Mouse (Mus musculus) brain, embryonic 14.5 days (tissue): ENCODE data around the gene Arhgap44.

Source experiments
- CTCF ChIP-seq: fragments of 200-500 bp; IDR thresholded peaks from 2 replicates; pipeline ENCODE4 v1.5.1; 2012; ENCODE audit warnings: inconsistent platforms, mild to moderate bottlenecking, moderate library complexity, borderline replicate concordance; ENCODE audit not compliant: insufficient read depth, insufficient read length; ENCODE audit errors: extremely low read depth
- POLR2A ChIP-seq: fragments of 200-500 bp; IDR thresholded peaks from 2 replicates; pipeline ENCODE4 v1.6.1; 2012; ENCODE audit warnings: mild to moderate bottlenecking, inconsistent platforms, borderline replicate concordance; ENCODE audit not compliant: poor library complexity, insufficient read depth, insufficient read length, severe bottlenecking; ENCODE audit errors: extremely low read depth

DNA sequence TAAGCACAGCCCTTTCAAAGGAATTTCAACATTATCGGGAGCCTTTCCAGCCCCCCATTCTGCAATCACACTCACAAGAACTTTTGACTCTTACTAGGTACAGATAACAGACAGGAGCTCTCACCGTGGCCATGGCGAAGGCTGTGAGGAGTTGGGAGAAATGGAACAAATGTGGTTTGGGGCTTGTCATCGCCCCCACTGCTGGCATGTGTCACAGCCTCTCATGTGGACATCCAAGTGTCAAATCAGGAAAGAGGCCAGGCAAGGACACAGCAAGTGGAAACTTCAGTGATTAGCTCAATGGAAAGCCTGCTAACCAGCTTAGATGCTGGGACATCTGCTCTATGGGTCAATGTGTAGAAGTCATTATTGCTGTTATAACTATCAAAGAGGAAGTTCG lies 42.5 kb upstream of the Arhgap44 start:
- no peak for TF ChIP-seq CTCF
- no peak for TF ChIP-seq POLR2A
